In the genomic region with DNA sequence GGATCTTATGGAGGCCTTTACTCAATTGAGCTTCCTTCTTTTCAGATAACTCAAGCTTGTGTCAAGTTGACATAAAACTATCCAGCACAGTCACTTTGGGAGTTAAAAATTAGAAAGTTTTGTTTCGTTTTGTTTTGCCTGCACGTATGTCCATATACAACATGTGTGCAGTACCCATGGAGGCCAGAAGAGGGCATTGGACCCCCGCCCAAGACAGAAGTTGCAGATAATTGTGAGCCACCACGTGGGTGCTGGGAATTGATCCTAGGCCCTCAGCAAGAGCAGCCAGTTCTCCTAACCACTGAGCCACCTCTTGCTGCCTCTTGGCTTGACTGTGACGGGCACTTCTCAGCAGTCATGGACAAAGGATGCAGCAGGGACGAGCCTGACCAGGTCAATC, we compare ENCODE assay signal across 21 mouse cellular contexts.
A peak's percentile ranks its signal among the peaks of the same experiment; 100 is the strongest.
DNase-seq lines count a peak whose midpoint lies in the region; ATAC-seq and TF ChIP-seq lines count a peak whose summit lies in the region.
"Had no signal": no experiment of that assay in that cellular context is flagged by ENCODE, and none has a peak within 500 bp of the region (broad histone marks: within the 10 kb centered on the region; RNA-seq: fewer than 3 reads in every experiment).

No protein-coding gene starts in this region.

- H3K27me3 ChIP-seq in intestine, postnatal 0 days (replicated peaks; ENCODE audit: control insufficient read depth, insufficient read depth, low read length) = no peaks in the 10 kb centered on the region
- no peaks in the 10 kb centered on the region for H3K27me3 ChIP-seq in intestine, embryonic 16.5 days (replicated peaks; ENCODE audit: control insufficient read depth, insufficient read depth, low read length)
- no peaks in the 10 kb centered on the region for H3K27me3 ChIP-seq in testis, adult 2 months (ENCODE audit: control insufficient read depth, insufficient read depth, low read length)
- H3K27me3 ChIP-seq: forebrain, embryonic 13.5 days; intestine, embryonic 15.5 days; limb, embryonic 13.5 days; lung, embryonic 15.5 days; neural tube, embryonic 15.5 days had no signal

- H3K27ac ChIP-seq in intestine, postnatal 0 days (ENCODE audit: low read depth, low read length) = no peak overlapping the region
- no peak overlapping the region for H3K27ac ChIP-seq in intestine, embryonic 16.5 days (ENCODE audit: low read length)
- H3K27ac ChIP-seq in testis, adult 2 months (ENCODE audit: control insufficient read depth, insufficient read depth, low read depth, low read length) = no peak overlapping the region
- H3K27ac ChIP-seq: embryonic facial prominence, embryonic 10.5 days; forebrain, embryonic 13.5 days; hindbrain, embryonic 10.5 days; intestine, embryonic 15.5 days; limb, embryonic 13.5 days; lung, embryonic 15.5 days; neural tube, embryonic 15.5 days had no signal

- no peak for ATAC-seq in intestine, postnatal 0 days
- ATAC-seq in intestine, embryonic 16.5 days = no peak
- ATAC-seq in activated CD4-positive, CD25-positive, alpha-beta regulatory T cell, adult 4 months = no peak
- ATAC-seq: forebrain, embryonic 13.5 days; intestine, embryonic 15.5 days had no signal

- no peak overlapping the region for H3K9ac ChIP-seq in intestine, postnatal 0 days (ENCODE audit: low read depth, low read length)
- H3K9ac ChIP-seq in intestine, embryonic 16.5 days (ENCODE audit: low read depth, low read length) = no peak overlapping the region
- H3K9ac ChIP-seq: forebrain, embryonic 13.5 days; intestine, embryonic 15.5 days; limb, embryonic 13.5 days; lung, embryonic 15.5 days; neural tube, embryonic 15.5 days had no signal

- H3K9me3 ChIP-seq in intestine, postnatal 0 days (ENCODE audit: control insufficient read depth) = no peaks in the 10 kb centered on the region
- H3K9me3 ChIP-seq in intestine, embryonic 16.5 days (ENCODE audit: control insufficient read depth, low read length) = no peaks in the 10 kb centered on the region
- H3K9me3 ChIP-seq: embryonic facial prominence, embryonic 10.5 days; forebrain, embryonic 13.5 days; intestine, embryonic 15.5 days; lung, embryonic 15.5 days; neural tube, embryonic 15.5 days had no signal

- H3K4me2 ChIP-seq in intestine, postnatal 0 days (replicated peaks; ENCODE audit: low read depth) = no peak overlapping the region
- no peak overlapping the region for H3K4me2 ChIP-seq in intestine, embryonic 16.5 days (ENCODE audit: low read depth, low read length)
- H3K4me2 ChIP-seq: forebrain, embryonic 13.5 days; intestine, embryonic 15.5 days; limb, embryonic 13.5 days; lung, embryonic 15.5 days; neural tube, embryonic 15.5 days had no signal

- no peak for TF ChIP-seq POLR2A in testis, adult 2 months (IDR thresholded peaks at IDR 0.05; ENCODE audit: control insufficient read depth, low read depth, low read length)

- no peak for DNase-seq in testis, postnatal 14 days (ENCODE audit: low spot score)
- DNase-seq in R1 (ENCODE audit: low read depth, low spot score) = peak; percentile 78
- no peak for DNase-seq in embryo, embryonic 10 days (ENCODE audit: low spot score)
- DNase-seq: adrenal gland, adult 2 months; cerebellum, adult 11-12 months; cerebellum, postnatal 36 days; kidney, postnatal 10 days; layer of hippocampus, adult 9-11 months; midbrain, embryonic 14.5 days had no signal

- no peaks in the 10 kb centered on the region for H3K36me3 ChIP-seq in intestine, postnatal 0 days (ENCODE audit: control insufficient read depth, insufficient read depth)
- no peaks in the 10 kb centered on the region for H3K36me3 ChIP-seq in intestine, embryonic 16.5 days (ENCODE audit: control insufficient read depth, insufficient read depth, low read length)
- no peaks in the 10 kb centered on the region for H3K36me3 ChIP-seq in testis, adult 2 months (ENCODE audit: control insufficient read depth, insufficient read depth, low read length)
- H3K36me3 ChIP-seq: intestine, embryonic 15.5 days; limb, embryonic 13.5 days; lung, embryonic 15.5 days; neural tube, embryonic 15.5 days had no signal

- no peak overlapping the region for H3K4me3 ChIP-seq in intestine, postnatal 0 days (ENCODE audit: low read depth, low read length)
- no peak overlapping the region for H3K4me3 ChIP-seq in intestine, embryonic 16.5 days (ENCODE audit: low read length)
- no peak overlapping the region for H3K4me3 ChIP-seq in testis, adult 2 months (ENCODE audit: control insufficient read depth, low read depth, low read length)
- H3K4me3 ChIP-seq: embryonic facial prominence, embryonic 10.5 days; forebrain, embryonic 13.5 days; hindbrain, embryonic 10.5 days; intestine, embryonic 15.5 days; limb, embryonic 13.5 days; lung, embryonic 15.5 days; myocyte; neural tube, embryonic 15.5 days had no signal

- no peaks in the 10 kb centered on the region for H3K4me1 ChIP-seq in intestine, postnatal 0 days (replicated peaks; ENCODE audit: control insufficient read depth, insufficient read depth, low read length)
- H3K4me1 ChIP-seq in intestine, embryonic 16.5 days (ENCODE audit: control insufficient read depth, insufficient read depth, low read length) = peaks cover 8% of the 10 kb centered on the region
- H3K4me1 ChIP-seq in testis, adult 2 months (ENCODE audit: control insufficient read depth, insufficient read depth, low read length) = no peaks in the 10 kb centered on the region
- H3K4me1 ChIP-seq: forebrain, embryonic 13.5 days had no signal

- TF ChIP-seq CTCF in intestine, postnatal 0 days (IDR thresholded peaks at IDR 0.05; ENCODE audit: low read depth) = peak; percentile 38
- peak; percentile 19; the same call in 1 of the 2 replicates for TF ChIP-seq CTCF in testis, adult 2 months (IDR thresholded peaks at IDR 0.05; ENCODE audit: control insufficient read depth, insufficient read depth, insufficient replicate concordance, low read depth, low read length)

- 85% methylated on average over 6 of the region's 6 CpGs for WGBS in intestine, postnatal 0 days
- WGBS in intestine, embryonic 16.5 days = 87% methylated on average over 6 of the region's 6 CpGs
